21 mouse cellular contexts compared by ENCODE assay signal in the genomic region with DNA sequence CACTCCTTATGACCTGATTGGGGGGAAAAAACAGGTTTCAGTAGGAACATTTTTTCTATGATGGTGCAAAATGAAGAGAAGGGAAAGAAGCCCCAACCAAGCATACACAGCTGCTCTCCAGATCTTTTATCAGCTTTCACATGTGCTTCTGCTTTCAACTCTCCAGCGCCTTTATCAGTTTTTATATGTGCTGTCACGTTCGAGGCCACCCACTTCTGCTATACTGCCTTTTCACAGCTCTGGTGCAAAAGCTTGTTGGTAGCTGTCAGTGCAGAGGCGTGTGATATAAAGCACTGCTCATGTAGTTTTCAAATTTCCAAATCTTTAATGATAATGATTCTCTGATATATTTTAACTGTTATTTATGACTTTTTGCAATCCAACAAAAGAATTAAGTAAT.
DNase-seq lines count a peak whose midpoint lies in the region; TF ChIP-seq lines count a peak whose summit lies in the region.
"Had no signal": no experiment of that assay in that cellular context is flagged by ENCODE, and none has a peak within 500 bp of the region (broad histone marks: within the 10 kb centered on the region; RNA-seq: fewer than 3 reads in every experiment).

No protein-coding gene starts in this region.

- intact Hi-C loops in left cerebral cortex, postnatal 4 days (cut with DNase I), result no loop called here

- no peak for TF ChIP-seq EP300 in MEL (IDR thresholded peaks at IDR 0.05; ENCODE audit: low read depth in 1 of 2, low read length in 2 of 2)

- no peaks in the 10 kb centered on the region for H3K79me2 ChIP-seq in MEL (ENCODE audit: control insufficient read depth, insufficient read depth, low read length, poor library complexity)

- no peaks in the 10 kb centered on the region for H3K27me3 ChIP-seq in MEL (ENCODE audit: control insufficient read depth in 1 of 2, insufficient read depth in 2 of 2, low read length in 2 of 2)
- H3K27me3 ChIP-seq: CH12.LX; embryonic facial prominence, embryonic 13.5 days; forebrain, embryonic 12.5 days; hindbrain, embryonic 13.5 days had no signal

- no peak overlapping the region for H3K9ac ChIP-seq in MEL (ENCODE audit: control insufficient read depth, low read depth, low read length, poor library complexity, severe bottlenecking)
- H3K9ac ChIP-seq: embryonic facial prominence, embryonic 13.5 days; forebrain, embryonic 12.5 days; hindbrain, embryonic 13.5 days had no signal

- DNase-seq in left cerebral cortex, adult 18-20 months (ENCODE audit: low spot score in 2 of 2), result peak; percentile 10 to 20
- DNase-seq in left cerebral cortex, postnatal 4 days, result no peak
- DNase-seq in MEL (ENCODE audit: low read depth, low spot score), result peak; percentile 24
- DNase-seq in left cerebral cortex, adult 9 months (ENCODE audit: low spot score in 2 of 2), result peak; percentile 19 to 34
- peak; percentile 15 for DNase-seq in right cerebral cortex, postnatal 25 days
- DNase-seq in ovary, postnatal 14 days (ENCODE audit: low spot score), result no peak
- DNase-seq in spleen, postnatal 14 days (ENCODE audit: low spot score in 2 of 2), result no peak
- no peak for DNase-seq in adrenal gland, adult 2 months
- DNase-seq: adrenal gland, postnatal 10 days; cerebellum, adult 11-12 months; cerebellum, adult 9-10 months; cerebellum, postnatal 25 days; heart, adult 18-20 months; heart, postnatal 10 days; heart, postnatal 4 days had no signal

- no peak overlapping the region for H3K27ac ChIP-seq in MEL (ENCODE audit: control insufficient read depth, low read depth, low read length)
- H3K27ac ChIP-seq: embryonic facial prominence, embryonic 13.5 days; forebrain, embryonic 12.5 days; heart, embryonic 10.5 days; hindbrain, embryonic 13.5 days; hindbrain, postnatal 0 days had no signal

- no peaks in the 10 kb centered on the region for H3K4me1 ChIP-seq in MEL (ENCODE audit: control insufficient read depth in 1 of 2, insufficient read depth in 2 of 2, low read length in 2 of 2)
- H3K4me1 ChIP-seq: embryonic facial prominence, embryonic 13.5 days; forebrain, embryonic 12.5 days; heart, embryonic 10.5 days; hindbrain, embryonic 13.5 days had no signal

- no peak for TF ChIP-seq CTCF in MEL (IDR thresholded peaks at IDR 0.05 in 2 of 3, conservative IDR thresholded peaks at IDR 0.05 in 1 of 3; ENCODE audit: control insufficient read depth in 1 of 3, insufficient read depth in 1 of 3, low read depth in 2 of 3, low read length in 3 of 3, poor library complexity in 1 of 3, severe bottlenecking in 1 of 3)

- no peak overlapping the region for H3K4me3 ChIP-seq in MEL (ENCODE audit: control insufficient read depth in 1 of 2, insufficient read depth in 1 of 2, low read depth in 2 of 2, low read length in 2 of 2)
- H3K4me3 ChIP-seq: embryonic facial prominence, embryonic 13.5 days; forebrain, embryonic 12.5 days; heart, embryonic 10.5 days; hindbrain, embryonic 13.5 days had no signal

- TF ChIP-seq RAD21 in MEL (IDR thresholded peaks at IDR 0.05; ENCODE audit: low read depth, low read length), result no peak

- no peaks in the 10 kb centered on the region for H3K36me3 ChIP-seq in MEL (ENCODE audit: control insufficient read depth in 1 of 2, insufficient read depth in 2 of 2, low read length in 2 of 2)
- H3K36me3 ChIP-seq: embryonic facial prominence, embryonic 13.5 days; forebrain, embryonic 12.5 days; heart, embryonic 10.5 days; hindbrain, embryonic 13.5 days had no signal

- H3K9me3 ChIP-seq in MEL (replicated peaks; ENCODE audit: insufficient read depth, low read length), result no peaks in the 10 kb centered on the region
- H3K9me3 ChIP-seq: embryonic facial prominence, embryonic 13.5 days; forebrain, embryonic 12.5 days; heart, embryonic 10.5 days; hindbrain, embryonic 13.5 days had no signal

- no peak for TF ChIP-seq POLR2A in MEL (IDR thresholded peaks at IDR 0.05; ENCODE audit: control insufficient read depth in 1 of 2, insufficient read depth in 1 of 2, low read depth in 1 of 2, low read length in 2 of 2, poor library complexity in 1 of 2)

TF ChIP-seq in MEL, 35 proteins besides CTCF, POLR2A, EP300 and RAD21:
- peak; percentile 16; the same call in 1 of the 2 replicates for TF ChIP-seq MAX (IDR thresholded peaks at IDR 0.05; ENCODE audit: low read length)
- peak; percentile 59; the same call in 1 of the 2 replicates for TF ChIP-seq BHLHE40 (IDR thresholded peaks at IDR 0.05; ENCODE audit: borderline replicate concordance, low read depth, low read length)
- no peak for TF ChIP-seq ELF1 (IDR thresholded peaks at IDR 0.05; ENCODE audit: low read depth, low read length)
- no peak for TF ChIP-seq MYC (IDR thresholded peaks at IDR 0.05; ENCODE audit: low read depth, low read length)
TF ChIP-seq in MEL: peak in this region for 2.

Comparison
In these comparisons a context has a peak if more than half of its experiments do, and no peak if none do; other contexts are left out.
1. DNase-seq: peak in left cerebral cortex, adult 18-20 months (2 of 2), MEL (single experiment), left cerebral cortex, adult 9 months (2 of 2) and right cerebral cortex, postnatal 25 days (single experiment); none in left cerebral cortex, postnatal 4 days (single experiment), ovary, postnatal 14 days (single experiment), spleen, postnatal 14 days (0 of 2) and adrenal gland, adult 2 months (single experiment).